Mouse (Mus musculus) ES-Bruce4 (cell line): ENCODE measurements at regions not wholly inside any gene's neighbourhood (a gene's known extent, or its start where the extent isn't known, plus 50 kb on each side); places are given as distances from the start of the nearest gene placed in this dataset.

Experiments used
- H3K27ac ChIP-seq: 2 replicates; pipeline ENCODE4 v1.5.1; 2012; ENCODE audit warnings: low read length, inconsistent platforms; ENCODE audit not compliant: insufficient read depth
- H3K27me3 ChIP-seq: 2 replicates; pipeline ENCODE4 v1.6.1; 2012; ENCODE audit warnings: mild to moderate bottlenecking, low read length, inconsistent platforms; ENCODE audit not compliant: control insufficient read depth, poor library complexity, insufficient read depth, severe bottlenecking
- H3K36me3 ChIP-seq: 2 replicates; pipeline ENCODE4 v1.6.1; 2012; ENCODE audit warnings: inconsistent platforms, mild to moderate bottlenecking, low read length, moderate library complexity; ENCODE audit not compliant: control insufficient read depth, poor library complexity, insufficient read depth, severe bottlenecking
- H3K4me1 ChIP-seq: one replicate; pipeline ENCODE4 v1.8.1; 2011; ENCODE audit warnings: low read length; ENCODE audit not compliant: control insufficient read depth, insufficient read depth
- H3K4me3 ChIP-seq: 2 replicates; pipeline ENCODE4 v1.5.1; 2011; ENCODE audit warnings: low read depth, mild to moderate bottlenecking, low read length
- H3K9ac ChIP-seq: 2 replicates; pipeline ENCODE4 v1.6.1; 2012; ENCODE audit warnings: low read depth, mild to moderate bottlenecking, inconsistent platforms; ENCODE audit not compliant: poor library complexity, severe bottlenecking
- H3K9me3 ChIP-seq: replicated peaks from 2 replicates; pipeline ENCODE4 v1.6.1; 2012; ENCODE audit warnings: mild to moderate bottlenecking, low read length, inconsistent platforms; ENCODE audit not compliant: control insufficient read depth, poor library complexity, insufficient read depth, severe bottlenecking
- CTCF ChIP-seq: IDR thresholded peaks from one replicate; pipeline ENCODE4 v1.8.1; 2011; ENCODE audit warnings: low read depth, low read length
- EP300 ChIP-seq: IDR thresholded peaks from 2 replicates; pipeline ENCODE4 v1.6.1; 2011; ENCODE audit warnings: low read depth, low read length; ENCODE audit not compliant: insufficient read depth
- POLR2A ChIP-seq: IDR thresholded peaks from one replicate; pipeline ENCODE4 v1.8.1; 2011; ENCODE audit warnings: low read length; ENCODE audit not compliant: insufficient read depth

DNA sequence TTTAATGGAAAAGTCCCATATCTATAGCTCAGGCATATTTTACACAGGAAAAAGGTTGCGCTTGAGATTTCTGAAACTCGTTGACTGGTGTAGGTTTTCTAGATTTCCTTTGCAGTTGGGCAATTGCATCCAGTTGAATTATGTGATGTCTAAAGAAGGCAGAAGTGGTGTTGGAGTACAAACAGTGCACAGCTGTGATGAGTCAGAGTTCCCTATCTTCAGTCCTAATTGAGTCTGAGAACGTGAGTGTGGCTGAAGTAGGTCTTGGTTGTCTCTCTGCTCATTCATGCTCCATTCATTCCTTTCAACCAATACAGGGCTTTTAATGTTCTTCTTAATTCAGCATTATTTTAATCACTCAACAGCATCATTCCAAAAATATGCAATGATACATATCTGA, 142.9 kb upstream of the Dpyd start:
- Histone ChIP-seq H3K27ac (no peak overlapping the region), H3K9me3 (no peaks in the 10 kb centered on the region), H3K4me1 (no peaks in the 10 kb centered on the region), H3K36me3 (no peaks in the 10 kb centered on the region), H3K9ac (no peak overlapping the region), H3K27me3 (no peaks in the 10 kb centered on the region; the same call in 1 of the 2 replicates), H3K4me3 (no peak overlapping the region)
- TF ChIP-seq EP300 (no peak), POLR2A (no peak), CTCF (no peak)

GRCm38 (mm10) chr3:118421701-118422100, 140.2 kb upstream of the Dpyd start:
- H3K9ac ChIP-seq, result no peak overlapping the region
- no peaks in the 10 kb centered on the region for H3K36me3 ChIP-seq
- no peaks in the 10 kb centered on the region for H3K9me3 ChIP-seq
- no peaks in the 10 kb centered on the region for H3K27me3 ChIP-seq
- no peaks in the 10 kb centered on the region for H3K4me1 ChIP-seq
- H3K4me3 ChIP-seq, result no peak overlapping the region
- H3K27ac ChIP-seq, result no peak overlapping the region
- TF ChIP-seq POLR2A (no peak), CTCF (no peak), EP300 (no peak)

- Histone ChIP-seq H3K36me3 (no peaks in the 10 kb centered on the region), H3K4me1 (no peaks in the 10 kb centered on the region), H3K9me3 (no peaks in the 10 kb centered on the region), H3K27me3 (no peaks in the 10 kb centered on the region), H3K27ac (no peak overlapping the region), H3K9ac (no peak overlapping the region), H3K4me3 (no peak overlapping the region)
- TF ChIP-seq CTCF (peak; percentile 54), EP300 (no peak), POLR2A (no peak)
Measured at GRCm38 (mm10) chr3:118425748-118426147, 136.2 kb upstream of the Dpyd start.

DNA sequence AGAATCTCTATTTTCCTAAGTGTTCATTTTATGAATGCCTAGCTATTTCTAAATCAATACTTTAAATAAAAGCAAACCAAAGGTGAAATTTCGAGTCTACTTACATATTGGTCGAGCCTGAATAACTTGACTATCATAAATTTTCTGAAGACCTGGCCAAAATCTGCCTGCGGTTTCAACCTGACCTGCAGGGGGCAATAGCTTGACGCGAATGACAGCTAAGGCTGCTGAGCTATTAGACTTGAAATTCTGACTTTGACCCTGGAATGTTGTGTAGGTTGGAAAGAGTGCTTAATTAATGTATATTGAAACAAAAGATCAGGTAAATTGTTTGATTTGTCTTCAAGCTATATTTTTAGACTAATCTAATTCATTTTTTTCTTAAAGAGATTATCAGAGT, 133.4 kb upstream of the Dpyd start:
- Histone ChIP-seq H3K4me3 (no peak overlapping the region), H3K27ac (no peak overlapping the region), H3K4me1 (no peaks in the 10 kb centered on the region), H3K9me3 (no peaks in the 10 kb centered on the region), H3K9ac (no peak overlapping the region), H3K36me3 (no peaks in the 10 kb centered on the region), H3K27me3 (peaks cover under 1% of the 10 kb centered on the region)
- TF ChIP-seq POLR2A, result no peak
- TF ChIP-seq EP300, result no peak
- TF ChIP-seq CTCF, result peak; percentile 69

GRCm38 (mm10) chr3:118429825-118430630, 131.9 kb upstream of the Dpyd start:
- no peaks in the 10 kb centered on the region for H3K36me3 ChIP-seq
- H3K4me3 ChIP-seq, result no peak overlapping the region
- no peak overlapping the region for H3K27ac ChIP-seq
- H3K9ac ChIP-seq, result no peak overlapping the region
- peaks cover 3% of the 10 kb centered on the region for H3K27me3 ChIP-seq
- TF ChIP-seq POLR2A, result no peak
- TF ChIP-seq CTCF, result no peak
- TF ChIP-seq EP300, result no peak
- no peaks in the 10 kb centered on the region for H3K9me3 ChIP-seq
- no peaks in the 10 kb centered on the region for H3K4me1 ChIP-seq

GRCm38 (mm10) chr3:118430631-118430906, 131.4 kb upstream of the Dpyd start:
- no peak overlapping the region for H3K9ac ChIP-seq
- TF ChIP-seq CTCF, result no peak
- TF ChIP-seq EP300, result no peak
- TF ChIP-seq POLR2A, result no peak
- peaks cover 6% of the 10 kb centered on the region for H3K27me3 ChIP-seq
- no peak overlapping the region for H3K4me3 ChIP-seq
- no peaks in the 10 kb centered on the region for H3K4me1 ChIP-seq
- no peak overlapping the region for H3K27ac ChIP-seq
- H3K36me3 ChIP-seq, result no peaks in the 10 kb centered on the region
- H3K9me3 ChIP-seq, result no peaks in the 10 kb centered on the region
